Mouse (Mus musculus): ENCODE data around the gene Sh3bgrl3. TPM values are rescaled to one million over a fixed set of nuclear protein-coding genes. Genes with fewer than 3 reads are reported as not detected.

Sh3bgrl3 gene
- polyA plus RNA-seq, 1 experiment, result 262 TPM

DNA sequence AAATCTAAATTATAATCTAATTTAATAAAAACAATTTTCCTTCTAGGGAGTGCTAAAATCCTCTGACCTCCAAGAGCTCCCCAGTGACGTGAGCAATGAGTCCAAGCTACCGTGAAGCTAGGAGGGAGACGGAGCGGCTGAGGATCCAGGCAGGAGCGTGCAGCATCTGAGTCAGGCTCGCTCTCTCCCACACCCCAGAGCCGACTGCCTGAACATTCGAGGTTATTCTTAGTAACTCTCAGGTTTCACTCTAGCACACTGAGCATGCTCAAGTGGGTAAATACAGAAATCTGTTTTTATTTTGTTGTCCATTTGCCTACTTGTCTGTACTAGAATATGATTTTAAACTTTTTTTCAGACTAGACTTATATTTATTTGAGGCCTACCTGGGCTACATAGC lies 28.2 kb upstream of the Sh3bgrl3 start:
- H3K4me2 ChIP-seq (ENCODE audit: low read depth), result peak overlapping the region; percentile 52
- no peaks in the 10 kb centered on the region for H3K36me3 ChIP-seq (ENCODE audit: control insufficient read depth, insufficient read depth)
- no peak overlapping the region for H3ac ChIP-seq (ENCODE audit: control insufficient read depth, insufficient read length)
- no peak overlapping the region for H3K4me3 ChIP-seq
- H3K79me2 ChIP-seq (ENCODE audit: control insufficient read depth, insufficient read depth), result no peaks in the 10 kb centered on the region
- TF ChIP-seq USF1 (IDR thresholded peaks at IDR 0.05; ENCODE audit: low read depth) (no peak), POLR2AphosphoS2 (IDR thresholded peaks at IDR 0.05; ENCODE audit: insufficient read length, low read depth) (peak; percentile 61), REST (IDR thresholded peaks at IDR 0.05; ENCODE audit: insufficient read depth, insufficient read length) (no peak), MYOD1 (IDR thresholded peaks at IDR 0.05; ENCODE audit: control insufficient read depth in 1 of 3, insufficient read length in 2 of 3, low read depth in 2 of 3) (no peak), TCF12 (IDR thresholded peaks at IDR 0.05; ENCODE audit: insufficient read depth, poor library complexity, severe bottlenecking) (no peak), POLR2A (IDR thresholded peaks at IDR 0.05; ENCODE audit: insufficient read length, low read depth) (peak; percentile 66), CEBPB (IDR thresholded peaks at IDR 0.05; ENCODE audit: insufficient read depth, poor library complexity, severe bottlenecking) (no peak), MYOG (IDR thresholded peaks at IDR 0.05; ENCODE audit: control insufficient read depth in 1 of 3, insufficient read depth in 1 of 3, insufficient read length in 2 of 3, low read depth in 2 of 3) (peak in 1 of 3 experiments; percentile 38), TCF3 (IDR thresholded peaks at IDR 0.05; ENCODE audit: insufficient read length, low read depth) (no peak)
- no peaks in the 10 kb centered on the region for H3K27me3 ChIP-seq (ENCODE audit: control insufficient read depth, insufficient read depth, insufficient read length)

GRCm38 (mm10) chr4:134155961-134156465 lies 27.4 kb upstream of the Sh3bgrl3 start:
- Histone ChIP-seq H3K79me2 (ENCODE audit: control insufficient read depth, insufficient read depth) (no peaks in the 10 kb centered on the region), H3ac (ENCODE audit: control insufficient read depth, insufficient read length) (no peak overlapping the region), H3K4me3 (no peak overlapping the region), H3K36me3 (ENCODE audit: control insufficient read depth, insufficient read depth) (no peaks in the 10 kb centered on the region), H3K4me2 (ENCODE audit: low read depth) (peak overlapping the region; percentile 52), H3K27me3 (ENCODE audit: control insufficient read depth, insufficient read depth, insufficient read length) (no peaks in the 10 kb centered on the region)
- TF ChIP-seq MYOD1 (IDR thresholded peaks at IDR 0.05; ENCODE audit: control insufficient read depth in 1 of 3, insufficient read length in 2 of 3, low read depth in 2 of 3) (no peak), POLR2A (IDR thresholded peaks at IDR 0.05; ENCODE audit: insufficient read length, low read depth) (no peak), E2F4 (IDR thresholded peaks at IDR 0.05; ENCODE audit: insufficient read depth) (no peak), MAX (IDR thresholded peaks at IDR 0.05; ENCODE audit: low read depth) (no peak), TCF3 (IDR thresholded peaks at IDR 0.05; ENCODE audit: insufficient read length, low read depth) (no peak), POLR2AphosphoS2 (IDR thresholded peaks at IDR 0.05; ENCODE audit: insufficient read length, low read depth) (no peak)

DNA sequence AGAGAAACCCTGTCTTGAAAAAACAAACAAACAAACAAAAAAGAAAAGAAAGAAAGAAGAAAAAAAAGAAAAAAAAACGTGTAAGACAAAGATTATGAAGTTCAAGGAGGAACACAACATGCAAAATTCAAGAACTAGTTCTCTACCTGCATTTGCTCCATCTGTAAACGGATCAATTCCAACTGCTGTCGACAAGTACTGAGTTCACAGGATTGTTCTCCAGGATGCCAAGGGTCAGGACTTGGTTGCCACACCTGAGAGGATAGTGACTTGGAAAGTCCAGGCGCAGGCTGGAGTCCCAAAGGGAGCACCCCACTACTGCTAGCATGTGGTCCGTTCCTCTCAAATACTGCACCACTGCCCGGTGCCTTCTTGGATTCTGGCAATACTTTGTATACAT lies 26.9 kb upstream of the Sh3bgrl3 start:
- H3ac ChIP-seq (ENCODE audit: control insufficient read depth, insufficient read length), result no peak overlapping the region
- TF ChIP-seq TCF12 (IDR thresholded peaks at IDR 0.05; ENCODE audit: insufficient read depth, poor library complexity, severe bottlenecking), result no peak
- TF ChIP-seq POLR2A (IDR thresholded peaks at IDR 0.05; ENCODE audit: insufficient read length, low read depth), result no peak
- no peak for TF ChIP-seq MYOG (IDR thresholded peaks at IDR 0.05; ENCODE audit: control insufficient read depth in 1 of 3, insufficient read depth in 1 of 3, insufficient read length in 2 of 3, low read depth in 2 of 3)
- TF ChIP-seq SRF (IDR thresholded peaks at IDR 0.05; ENCODE audit: control insufficient read depth, insufficient read length, low read depth), result no peak
- no peak for TF ChIP-seq USF1 (IDR thresholded peaks at IDR 0.05; ENCODE audit: low read depth)
- no peak for TF ChIP-seq POLR2AphosphoS2 (IDR thresholded peaks at IDR 0.05; ENCODE audit: insufficient read length, low read depth)
- no peak for TF ChIP-seq MAX (IDR thresholded peaks at IDR 0.05; ENCODE audit: low read depth)
- no peak for TF ChIP-seq MYOD1 (IDR thresholded peaks at IDR 0.05; ENCODE audit: control insufficient read depth in 1 of 3, insufficient read length in 2 of 3, low read depth in 2 of 3)
- TF ChIP-seq TCF3 (IDR thresholded peaks at IDR 0.05; ENCODE audit: insufficient read length, low read depth), result no peak
- TF ChIP-seq REST (IDR thresholded peaks at IDR 0.05; ENCODE audit: insufficient read depth, insufficient read length), result no peak
- TF ChIP-seq E2F4 (IDR thresholded peaks at IDR 0.05; ENCODE audit: insufficient read depth), result no peak
- no peak for TF ChIP-seq CEBPB (IDR thresholded peaks at IDR 0.05; ENCODE audit: insufficient read depth, poor library complexity, severe bottlenecking)
- no peak overlapping the region for H3K4me3 ChIP-seq
- no peaks in the 10 kb centered on the region for H3K79me2 ChIP-seq (ENCODE audit: control insufficient read depth, insufficient read depth)
- H3K4me2 ChIP-seq (ENCODE audit: low read depth), result no peak overlapping the region
- no peaks in the 10 kb centered on the region for H3K27me3 ChIP-seq (ENCODE audit: control insufficient read depth, insufficient read depth, insufficient read length)
- no peaks in the 10 kb centered on the region for H3K36me3 ChIP-seq (ENCODE audit: control insufficient read depth, insufficient read depth)

GRCm38 (mm10) chr4:134154354-134154753 lies 25.8 kb upstream of the Sh3bgrl3 start:
- no peaks in the 10 kb centered on the region for H3K27me3 ChIP-seq (ENCODE audit: control insufficient read depth, insufficient read depth, insufficient read length)
- no peak for TF ChIP-seq POLR2AphosphoS2 (IDR thresholded peaks at IDR 0.05; ENCODE audit: insufficient read length, low read depth)
- TF ChIP-seq MYOD1 (IDR thresholded peaks at IDR 0.05; ENCODE audit: control insufficient read depth in 1 of 3, insufficient read length in 2 of 3, low read depth in 2 of 3), result peak in 1 of 3 experiments; percentile 12
- TF ChIP-seq TCF3 (IDR thresholded peaks at IDR 0.05; ENCODE audit: insufficient read length, low read depth), result no peak
- no peak for TF ChIP-seq E2F4 (IDR thresholded peaks at IDR 0.05; ENCODE audit: insufficient read depth)
- no peaks in the 10 kb centered on the region for H3K79me2 ChIP-seq (ENCODE audit: control insufficient read depth, insufficient read depth)
- peak overlapping the region; percentile 13 for H3K4me2 ChIP-seq (ENCODE audit: low read depth)
- H3K4me3 ChIP-seq, result no peak overlapping the region
- H3ac ChIP-seq (ENCODE audit: control insufficient read depth, insufficient read length), result no peak overlapping the region
- no peaks in the 10 kb centered on the region for H3K36me3 ChIP-seq (ENCODE audit: control insufficient read depth, insufficient read depth)

- no peaks in the 10 kb centered on the region for H3K79me2 ChIP-seq (ENCODE audit: control insufficient read depth, insufficient read depth)
- TF ChIP-seq TCF3 (IDR thresholded peaks at IDR 0.05; ENCODE audit: insufficient read length, low read depth) (no peak), POLR2AphosphoS2 (IDR thresholded peaks at IDR 0.05; ENCODE audit: insufficient read length, low read depth) (no peak), CEBPB (IDR thresholded peaks at IDR 0.05; ENCODE audit: insufficient read depth, poor library complexity, severe bottlenecking) (no peak), TCF12 (IDR thresholded peaks at IDR 0.05; ENCODE audit: insufficient read depth, poor library complexity, severe bottlenecking) (no peak), MYOD1 (IDR thresholded peaks at IDR 0.05; ENCODE audit: control insufficient read depth in 1 of 3, insufficient read length in 2 of 3, low read depth in 2 of 3) (no peak), E2F4 (IDR thresholded peaks at IDR 0.05; ENCODE audit: insufficient read depth) (no peak), REST (IDR thresholded peaks at IDR 0.05; ENCODE audit: insufficient read depth, insufficient read length) (no peak), POLR2A (IDR thresholded peaks at IDR 0.05; ENCODE audit: insufficient read length, low read depth) (no peak), MAX (IDR thresholded peaks at IDR 0.05; ENCODE audit: low read depth) (no peak)
- no peak overlapping the region for H3ac ChIP-seq (ENCODE audit: control insufficient read depth, insufficient read length)
- peak overlapping the region; percentile 13 for H3K4me2 ChIP-seq (ENCODE audit: low read depth)
- H3K4me3 ChIP-seq, result no peak overlapping the region
- no peaks in the 10 kb centered on the region for H3K27me3 ChIP-seq (ENCODE audit: control insufficient read depth, insufficient read depth, insufficient read length)
- peaks cover 6% of the 10 kb centered on the region for H3K36me3 ChIP-seq (ENCODE audit: control insufficient read depth, insufficient read depth)
Measured at GRCm38 (mm10) chr4:134153656-134154055, 25.1 kb upstream of the Sh3bgrl3 start.

Measured in myocyte (in vitro differentiated cells).